In genomic region chr15:78947657-78948056, GRCm38 (mm10) we compare ENCODE assay signal across 8 mouse cellular contexts. TPM values are rescaled to one million over a fixed set of nuclear protein-coding genes. Genes with fewer than 3 reads are reported as not detected.
DNase-seq lines count a peak whose midpoint lies in the region; ATAC-seq and TF ChIP-seq lines count a peak whose summit lies in the region.

Gene Triobp, plus strand, starts transcription at chr15:78947724.

- peak; percentile 98 for ATAC-seq in kidney, embryonic 15.5 days (replicated peaks; ENCODE audit: low FRiP score)
- ATAC-seq in liver, embryonic 11.5 days (replicated peaks; ENCODE audit: low FRiP score): peak; percentile 89
- peak; percentile 96 for ATAC-seq in stomach, embryonic 14.5 days (ENCODE audit: insufficient number of reproducible peaks, insufficient read depth, low FRiP score, low read depth)

- peak within 1 kb of the TSS; percentile 11; the same call in 1 of the 2 replicates for H3K4me3 ChIP-seq in bone marrow macrophage, adult 2 months (ENCODE audit: insufficient read depth, low read length)
- H3K4me3 ChIP-seq in erythroblast, embryonic 14.5 days (replicated peaks): peak within 1 kb of the TSS; percentile 50
- H3K4me3 ChIP-seq in heart, embryonic 10.5 days: peak within 1 kb of the TSS; percentile 60
- H3K4me3 ChIP-seq in kidney, embryonic 15.5 days (replicated peaks): peak within 1 kb of the TSS; percentile 47
- peak within 1 kb of the TSS; percentile 48 for H3K4me3 ChIP-seq in liver, embryonic 11.5 days (ENCODE audit: low read depth, low read length)
- peak within 1 kb of the TSS; percentile 39 for H3K4me3 ChIP-seq in stomach, embryonic 14.5 days (ENCODE audit: low read depth, low read length)

- no peak for TF ChIP-seq POLR2A in bone marrow macrophage, adult 2 months (IDR thresholded peaks at IDR 0.05; ENCODE audit: borderline replicate concordance, low read depth, low read length)

- peak; percentile 24 to 28 for DNase-seq in B cell, adult 2 months
- DNase-seq in heart, embryonic 10.5 days (ENCODE audit: low spot score): peak; percentile 96
- peak; percentile 83 for DNase-seq in liver, embryonic 11.5 days (ENCODE audit: low spot score)
- DNase-seq in natural killer cell, adult 2 months (ENCODE audit: low spot score in 2 of 2): peak; percentile 54 to 65

- TF ChIP-seq CTCF in bone marrow macrophage, adult 2 months (IDR thresholded peaks at IDR 0.05; ENCODE audit: low read depth, low read length): no peak

- peak within 1 kb of the TSS; percentile 75 for H3K4me2 ChIP-seq in kidney, embryonic 15.5 days
- H3K4me2 ChIP-seq in liver, embryonic 11.5 days: peak within 1 kb of the TSS; percentile 81
- peak within 1 kb of the TSS; percentile 72 for H3K4me2 ChIP-seq in stomach, embryonic 14.5 days (replicated peaks; ENCODE audit: low read depth, low read length)

- H3K27ac ChIP-seq in bone marrow macrophage, adult 2 months (ENCODE audit: insufficient read depth, low read depth, low read length): no peak within 1 kb of the TSS
- peak within 1 kb of the TSS; percentile 81 for H3K27ac ChIP-seq in heart, embryonic 10.5 days
- H3K27ac ChIP-seq in kidney, embryonic 15.5 days: peak within 1 kb of the TSS; percentile 57
- H3K27ac ChIP-seq in liver, embryonic 11.5 days (ENCODE audit: low read depth, low read length): no peak within 1 kb of the TSS
- H3K27ac ChIP-seq in stomach, embryonic 14.5 days (ENCODE audit: low read length): no peak within 1 kb of the TSS

- peaks cover 20% of the 10 kb centered on the region for H3K27me3 ChIP-seq in erythroblast, embryonic 14.5 days (ENCODE audit: control insufficient read depth)
- H3K27me3 ChIP-seq in heart, embryonic 10.5 days (ENCODE audit: insufficient read depth, poor library complexity, severe bottlenecking): peaks cover 14% of the 10 kb centered on the region
- peaks cover 6% of the 10 kb centered on the region for H3K27me3 ChIP-seq in kidney, embryonic 15.5 days
- H3K27me3 ChIP-seq in liver, embryonic 11.5 days (replicated peaks; ENCODE audit: control insufficient read depth, insufficient read depth, low read length): peaks cover 14% of the 10 kb centered on the region
- no peaks in the 10 kb centered on the region for H3K27me3 ChIP-seq in stomach, embryonic 14.5 days (ENCODE audit: control insufficient read depth, insufficient read depth, low read length)

- H3K4me1 ChIP-seq in bone marrow macrophage, adult 2 months (ENCODE audit: control insufficient read depth, insufficient read depth, low read length): peaks cover 5% of the 10 kb centered on the region; the same call in 1 of the 2 replicates
- H3K4me1 ChIP-seq in erythroblast, embryonic 14.5 days (ENCODE audit: control insufficient read depth): peaks cover 40% of the 10 kb centered on the region
- peaks cover 24% of the 10 kb centered on the region for H3K4me1 ChIP-seq in heart, embryonic 10.5 days
- peaks cover 29% of the 10 kb centered on the region for H3K4me1 ChIP-seq in kidney, embryonic 15.5 days
- peaks cover 7% of the 10 kb centered on the region for H3K4me1 ChIP-seq in liver, embryonic 11.5 days (replicated peaks; ENCODE audit: control insufficient read depth, insufficient read depth, low read length)
- peaks cover 10% of the 10 kb centered on the region; the same call in 1 of the 2 replicates for H3K4me1 ChIP-seq in stomach, embryonic 14.5 days (ENCODE audit: control insufficient read depth, insufficient read depth, low read length)

- H3K36me3 ChIP-seq in erythroblast, embryonic 14.5 days (ENCODE audit: control insufficient read depth): no peaks in the 10 kb centered on the region; the same call in 1 of the 2 replicates
- peaks cover 4% of the 10 kb centered on the region; the same call in 1 of the 2 replicates for H3K36me3 ChIP-seq in heart, embryonic 10.5 days
- H3K36me3 ChIP-seq in kidney, embryonic 15.5 days: no peaks in the 10 kb centered on the region
- H3K36me3 ChIP-seq in liver, embryonic 11.5 days (ENCODE audit: control insufficient read depth, insufficient read depth, low read length): no peaks in the 10 kb centered on the region
- no peaks in the 10 kb centered on the region for H3K36me3 ChIP-seq in stomach, embryonic 14.5 days (ENCODE audit: control insufficient read depth, insufficient read depth, low read length)

- peak within 1 kb of the TSS; percentile 46 for H3K9ac ChIP-seq in kidney, embryonic 15.5 days
- no peak within 1 kb of the TSS for H3K9ac ChIP-seq in liver, embryonic 11.5 days (ENCODE audit: low read depth, low read length)
- H3K9ac ChIP-seq in stomach, embryonic 14.5 days (replicated peaks; ENCODE audit: low read depth, low read length): peak within 1 kb of the TSS; percentile 18; the same call in 1 of the 2 replicates

- no peaks in the 10 kb centered on the region for H3K9me3 ChIP-seq in erythroblast, embryonic 14.5 days (ENCODE audit: control insufficient read depth, low read length)
- no peaks in the 10 kb centered on the region for H3K9me3 ChIP-seq in heart, embryonic 10.5 days
- no peaks in the 10 kb centered on the region for H3K9me3 ChIP-seq in kidney, embryonic 15.5 days (replicated peaks)
- H3K9me3 ChIP-seq in liver, embryonic 11.5 days (ENCODE audit: control insufficient read depth, low read length): no peaks in the 10 kb centered on the region
- H3K9me3 ChIP-seq in stomach, embryonic 14.5 days (ENCODE audit: control insufficient read depth, low read depth, low read length): no peaks in the 10 kb centered on the region

- WGBS in heart, embryonic 10.5 days: under 1% methylated on average over 24 of the region's 24 CpGs
- WGBS in kidney, embryonic 15.5 days: under 1% methylated on average over 24 of the region's 24 CpGs
- under 1% methylated on average over 24 of the region's 24 CpGs for WGBS in liver, embryonic 11.5 days
- under 1% methylated on average over 24 of the region's 24 CpGs for WGBS in stomach, embryonic 14.5 days

RNA-seq across cellular contexts. Expression of gene Triobp, which starts in this region (rescaled TPM):
- 28.7 and 33.2 TPM in 2 replicates for polyA plus RNA-seq in bone marrow macrophage, adult 2 months (2012; ENCODE audit: insufficient read depth, insufficient read length, missing spikeins)
- 19.1 and 20.3 TPM in 2 replicates for polyA plus RNA-seq in erythroblast, embryonic 14.5 days (2012)
- 63.6 and 68.2 TPM in 2 replicates for polyA plus RNA-seq in heart, embryonic 10.5 days (2016; fragmentation: Nextera tagmentation; extraction: Ambion mirVana)
- 62.9 and 66.6 TPM in 2 replicates for polyA plus RNA-seq in kidney, embryonic 15.5 days (2015; fragmentation: Nextera tagmentation; extraction: Ambion mirVana)
- 46.7 and 50.7 TPM in 2 replicates for polyA plus RNA-seq in liver, embryonic 11.5 days (2014; fragmentation: Nextera tagmentation; extraction: Ambion mirVana)
- polyA plus RNA-seq in stomach, embryonic 14.5 days (2014; fragmentation: Nextera tagmentation; extraction: Ambion mirVana): 50.2 TPM in 2 replicates

Comparison
In these comparisons a context has a peak if more than half of its experiments do, and no peak if none do; other contexts are left out.
1. DNase-seq: peak in every context shown above with its lines; median percentile 96 in heart, embryonic 10.5 days; 83 in liver, embryonic 11.5 days; 60 in natural killer cell, adult 2 months; 26 in B cell, adult 2 months.
2. H3K27ac ChIP-seq: peak in heart, embryonic 10.5 days (single experiment) and kidney, embryonic 15.5 days (single experiment); none in bone marrow macrophage, adult 2 months (single experiment), liver, embryonic 11.5 days (single experiment) and stomach, embryonic 14.5 days (single experiment).
3. Peak in every context shown above with its lines, with median percentiles within 50 percentile points of each other: H3K4me3 ChIP-seq, ATAC-seq and H3K4me2 ChIP-seq.